Mouse (Mus musculus) E14TG2a.4 (cell line): Measurements from ENCODE around the gene Slc25a23.

Source experiments
- H3K27me3 ChIP-seq: 2 replicates; pipeline ENCODE4 v1.6.1; 2014; ENCODE audit warnings: low read length, control low read depth; ENCODE audit not compliant: insufficient read depth
- H3K36me3 ChIP-seq: 2 replicates; pipeline ENCODE4 v1.6.1; 2014; ENCODE audit warnings: low read length, control low read depth; ENCODE audit not compliant: insufficient read depth
- H3K4me1 ChIP-seq: replicated peaks from 2 replicates; pipeline ENCODE4 v1.6.1; 2014; ENCODE audit warnings: low read depth, low read length, control low read depth
- H3K4me3 ChIP-seq: replicated peaks from 2 replicates; pipeline ENCODE4 v1.5.1; 2014; ENCODE audit warnings: mild to moderate bottlenecking, low read length
- H3K9me3 ChIP-seq: 2 replicates; pipeline ENCODE4 v1.6.1; 2014; ENCODE audit warnings: low read length, control low read depth
- CTCF ChIP-seq: conservative IDR thresholded peaks from 2 replicates; pipeline ENCODE4 v1.5.1; 2014; ENCODE audit warnings: low read length
- NANOG ChIP-seq: IDR thresholded peaks from 2 replicates; pipeline ENCODE4 v1.6.1; 2014; ENCODE audit warnings: borderline replicate concordance, low read length, mixed read lengths
- POU5F1 ChIP-seq: IDR thresholded peaks from 2 replicates; pipeline ENCODE4 v1.6.1; 2014; ENCODE audit warnings: low read length, borderline replicate concordance

Slc25a23 gene

DNA sequence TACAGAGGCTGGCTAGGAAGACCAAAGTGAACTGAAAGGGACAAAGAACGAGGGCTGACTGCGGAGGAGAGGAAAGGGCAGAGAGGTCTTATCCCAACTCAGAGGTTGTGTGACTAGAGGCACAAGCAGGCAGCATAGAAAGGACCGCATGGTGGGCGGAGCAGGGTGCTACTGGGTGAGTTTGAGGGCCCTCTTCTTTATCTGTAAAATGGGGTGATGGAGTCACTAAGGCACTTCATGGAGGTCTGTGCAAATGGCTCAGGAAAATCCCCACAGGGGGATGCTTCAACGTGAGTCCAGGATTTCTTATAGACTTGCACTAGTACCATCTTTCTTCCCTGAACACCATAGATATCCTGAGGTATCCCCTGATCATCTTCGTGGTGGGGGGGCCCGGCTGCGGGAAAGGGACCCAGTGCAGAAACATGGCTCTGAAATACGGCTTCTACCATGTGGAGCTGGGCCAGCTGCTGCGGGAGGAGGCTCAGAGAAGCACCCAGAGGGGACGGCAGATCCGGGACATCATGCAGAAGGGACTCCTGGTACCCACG, 47.3 kb downstream of the Slc25a23 start:
- peak overlapping the region; percentile 95 for H3K4me3 ChIP-seq
- TF ChIP-seq NANOG (no peak), CTCF (no peak), POU5F1 (no peak)
- H3K9me3 ChIP-seq, result no peaks in the 10 kb centered on the region
- peaks cover 25% of the 10 kb centered on the region for H3K36me3 ChIP-seq
- peaks cover 42% of the 10 kb centered on the region for H3K4me1 ChIP-seq
- no peaks in the 10 kb centered on the region for H3K27me3 ChIP-seq

DNA sequence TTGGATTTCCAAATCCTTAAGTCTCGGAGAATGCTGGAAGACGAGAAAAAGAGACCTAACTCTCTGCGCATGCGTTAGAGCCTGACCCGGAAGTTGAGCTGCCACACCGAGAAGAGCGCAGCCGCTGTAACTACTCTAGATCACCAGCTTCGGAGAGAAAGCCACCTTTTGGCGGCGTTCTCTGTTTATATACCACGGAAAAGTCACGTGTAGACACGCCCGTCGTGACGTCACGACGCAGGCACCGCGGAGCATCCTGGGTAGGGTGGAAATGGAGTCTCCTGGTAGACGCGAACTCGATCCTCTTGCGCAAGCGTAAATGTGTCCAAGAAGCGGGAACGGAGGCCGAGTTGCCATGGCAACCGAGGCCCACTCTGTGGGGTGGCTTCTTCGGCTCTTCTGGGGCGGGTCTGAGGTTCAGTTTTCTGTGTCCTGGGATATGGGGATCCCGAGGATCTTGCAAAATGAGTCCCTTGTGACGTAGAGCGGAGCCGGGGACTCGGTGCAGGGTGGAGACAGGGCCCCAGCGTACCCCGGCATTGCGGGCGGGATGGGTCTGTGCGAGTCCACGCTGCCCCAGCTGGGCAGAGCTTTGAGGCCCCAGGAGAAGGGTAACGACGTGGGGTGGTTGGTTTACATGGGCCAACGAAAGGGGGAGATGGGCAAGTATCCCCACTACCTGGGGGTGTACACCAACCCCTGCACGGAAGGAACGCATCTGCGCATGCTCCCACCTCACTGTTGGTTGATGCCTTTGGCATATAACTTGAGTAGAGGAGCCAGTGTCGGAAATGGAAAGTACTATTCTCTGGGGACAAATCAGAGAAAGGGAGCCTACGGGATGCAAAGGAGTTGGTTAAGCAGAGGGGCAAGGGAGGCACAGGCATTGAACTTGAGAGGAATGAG, 48.2 kb downstream of the Slc25a23 start, which contains the start of the genes Gtf2f1 and Gm17949:
Gtf2f1 (minus strand) TSS at position 53 of the 906 bp plus-strand sequence.
Gm17949 (plus strand) TSS at position 234 of the 906 bp plus-strand sequence.
- no peaks in the 10 kb centered on the region for H3K27me3 ChIP-seq
- peak within 1 kb of the TSS; percentile 95 for H3K4me3 ChIP-seq
- H3K9me3 ChIP-seq, result no peaks in the 10 kb centered on the region
- no peak for TF ChIP-seq CTCF
- no peak for TF ChIP-seq POU5F1
- peaks cover 50% of the 10 kb centered on the region for H3K4me1 ChIP-seq
- H3K36me3 ChIP-seq, result peaks cover 33% of the 10 kb centered on the region

DNA sequence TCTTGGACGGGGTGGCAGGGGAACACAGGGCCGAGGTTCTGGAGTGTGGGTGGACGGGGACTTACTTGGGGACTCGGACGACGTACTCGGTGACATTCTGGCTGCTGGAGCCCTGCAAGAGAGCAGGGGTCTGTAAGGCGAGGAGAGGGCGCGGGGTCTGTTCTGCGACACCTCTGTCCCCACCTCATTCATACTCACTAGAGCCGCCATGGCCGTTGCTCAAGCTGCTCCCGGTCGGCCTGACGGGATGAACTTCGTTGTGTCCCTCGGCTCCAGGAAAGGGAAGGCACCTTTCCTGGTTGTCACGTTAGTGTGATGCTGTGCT, 48.8 kb downstream of the Slc25a23 start:
- H3K36me3 ChIP-seq, result peaks cover 39% of the 10 kb centered on the region
- H3K4me3 ChIP-seq, result peak overlapping the region; percentile 95
- no peak for TF ChIP-seq POU5F1
- TF ChIP-seq CTCF, result no peak
- TF ChIP-seq NANOG, result no peak
- peaks cover 51% of the 10 kb centered on the region for H3K4me1 ChIP-seq
- no peaks in the 10 kb centered on the region for H3K27me3 ChIP-seq
- no peaks in the 10 kb centered on the region for H3K9me3 ChIP-seq

DNA sequence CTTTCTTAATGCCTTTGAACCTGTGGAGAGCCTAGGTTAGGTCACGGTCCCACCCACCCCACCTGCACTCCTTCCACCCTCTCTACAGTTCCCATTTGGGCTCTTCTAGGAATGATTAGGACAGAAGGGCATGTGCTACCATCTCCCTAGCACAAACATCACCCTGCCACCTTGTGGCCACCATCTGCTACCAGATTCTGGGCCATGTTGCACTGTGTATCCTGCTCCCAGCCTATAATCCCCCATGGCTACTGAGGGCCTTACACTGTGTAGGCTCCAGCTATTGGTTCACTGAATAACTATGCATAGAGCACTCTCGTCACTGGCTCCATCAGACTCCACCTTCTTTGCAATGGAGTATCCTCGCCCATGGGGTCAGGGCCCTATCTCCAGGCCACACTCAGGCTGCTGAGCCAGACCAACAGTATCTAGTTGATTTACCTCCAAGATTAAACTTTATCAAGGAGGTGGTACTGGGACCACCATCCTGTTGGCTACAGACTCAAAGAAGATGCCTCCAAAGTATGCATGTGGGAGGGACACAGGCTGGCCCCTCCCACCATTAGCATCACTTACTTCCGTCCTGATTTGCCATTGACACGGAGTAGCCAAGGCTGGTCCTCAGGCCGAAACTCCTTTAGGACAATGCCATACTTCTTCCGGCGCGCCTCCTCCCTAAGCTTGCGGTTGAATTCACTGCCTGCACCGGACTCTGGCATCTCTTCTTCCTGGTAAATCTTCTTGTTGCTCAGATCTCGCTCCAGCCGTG, 52.3 kb downstream of the Slc25a23 start:
- peaks cover 71% of the 10 kb centered on the region for H3K4me1 ChIP-seq
- TF ChIP-seq CTCF, result peak; percentile 30
- TF ChIP-seq POU5F1, result no peak
- peaks cover 74% of the 10 kb centered on the region for H3K36me3 ChIP-seq
- H3K27me3 ChIP-seq, result no peaks in the 10 kb centered on the region
- H3K9me3 ChIP-seq, result no peaks in the 10 kb centered on the region
- peak overlapping the region; percentile 39 for H3K4me3 ChIP-seq

DNA sequence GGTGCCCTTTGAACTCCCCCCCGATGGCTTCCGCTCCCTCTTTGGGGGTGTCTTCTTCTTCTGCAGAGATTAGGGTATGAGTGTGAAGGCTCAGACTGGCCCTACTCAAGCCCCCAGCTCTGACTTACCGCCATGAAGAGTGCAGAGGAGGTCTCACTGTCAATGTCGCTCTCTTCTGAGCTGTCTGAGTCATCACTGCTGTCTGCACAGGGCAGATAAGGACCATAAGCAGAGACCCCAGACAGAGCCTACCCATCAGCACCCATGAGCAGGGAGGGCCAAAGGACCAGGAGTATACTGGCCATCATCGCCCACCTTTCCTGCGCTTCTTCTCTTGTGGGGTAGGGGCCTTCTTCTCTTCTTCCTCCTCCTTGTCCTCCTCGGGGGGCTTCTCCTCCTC, 55.7 kb downstream of the Slc25a23 start:
- TF ChIP-seq NANOG, result no peak
- TF ChIP-seq POU5F1, result no peak
- TF ChIP-seq CTCF, result no peak
- H3K27me3 ChIP-seq, result no peaks in the 10 kb centered on the region
- peaks cover 95% of the 10 kb centered on the region for H3K36me3 ChIP-seq
- no peak overlapping the region for H3K4me3 ChIP-seq
- peaks cover 63% of the 10 kb centered on the region for H3K4me1 ChIP-seq
- no peaks in the 10 kb centered on the region for H3K9me3 ChIP-seq

DNA sequence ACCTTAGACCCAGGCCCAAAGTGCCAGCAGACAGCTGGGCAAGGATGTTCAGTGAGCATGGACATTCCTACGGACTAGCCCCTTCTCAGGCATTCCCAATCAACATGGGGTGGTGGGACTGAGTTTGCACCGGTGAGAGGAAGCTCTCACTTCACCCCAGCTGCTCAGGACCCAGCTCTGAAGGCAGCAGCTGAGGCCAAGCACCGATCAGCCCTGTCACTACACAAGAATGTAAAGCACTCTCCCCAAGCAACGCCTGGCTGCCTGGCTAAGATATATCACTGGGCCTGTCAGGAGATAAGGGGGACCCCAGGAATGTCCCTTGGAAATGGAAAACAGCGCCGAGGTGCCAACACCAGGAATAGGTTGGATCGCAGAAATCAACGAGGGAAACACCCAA, 58.4 kb downstream of the Slc25a23 start:
- Histone ChIP-seq H3K9me3 (no peaks in the 10 kb centered on the region), H3K4me3 (no peak overlapping the region), H3K36me3 (peaks cover 84% of the 10 kb centered on the region), H3K27me3 (no peaks in the 10 kb centered on the region), H3K4me1 (peaks cover 57% of the 10 kb centered on the region)
- TF ChIP-seq NANOG, result no peak
- TF ChIP-seq POU5F1, result no peak
- no peak for TF ChIP-seq CTCF

DNA sequence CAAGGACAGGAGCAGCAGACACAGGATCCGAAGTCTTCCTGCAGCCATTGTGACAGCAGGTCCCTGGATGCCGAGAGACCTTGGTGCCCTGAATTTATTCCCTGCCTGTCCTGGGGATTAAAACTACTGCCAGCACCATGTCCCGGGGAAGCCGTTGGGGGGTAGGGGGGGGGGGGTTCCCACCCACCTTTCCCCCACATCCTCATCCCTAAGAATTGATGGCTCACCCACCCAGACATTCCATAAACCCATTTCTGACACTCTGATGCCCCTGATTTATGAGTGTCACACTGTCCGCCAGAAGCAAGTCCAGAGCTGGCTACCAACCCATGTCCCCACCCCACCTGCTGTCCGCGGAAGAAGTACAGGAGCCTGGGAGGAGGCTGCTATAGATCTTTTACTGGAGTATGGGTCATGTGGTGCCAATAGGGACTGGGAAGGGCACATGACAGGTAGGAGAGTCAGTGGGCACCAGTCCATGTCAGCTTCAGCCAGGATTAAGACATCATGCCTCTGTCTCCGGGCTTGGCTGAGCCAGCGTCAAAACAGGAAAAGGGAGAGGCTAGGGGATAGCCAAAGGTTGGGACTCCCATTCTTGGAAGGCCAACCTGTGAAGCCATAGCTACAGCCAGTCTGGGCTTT, 59.6 kb downstream of the Slc25a23 start, which contains the start of gene Pspn:
Pspn (minus strand) TSS at position 51 of the 642 bp plus-strand sequence.
- no peaks in the 10 kb centered on the region for H3K9me3 ChIP-seq
- TF ChIP-seq NANOG (no peak), CTCF (no peak), POU5F1 (no peak)
- peaks cover 56% of the 10 kb centered on the region for H3K4me1 ChIP-seq

DNA sequence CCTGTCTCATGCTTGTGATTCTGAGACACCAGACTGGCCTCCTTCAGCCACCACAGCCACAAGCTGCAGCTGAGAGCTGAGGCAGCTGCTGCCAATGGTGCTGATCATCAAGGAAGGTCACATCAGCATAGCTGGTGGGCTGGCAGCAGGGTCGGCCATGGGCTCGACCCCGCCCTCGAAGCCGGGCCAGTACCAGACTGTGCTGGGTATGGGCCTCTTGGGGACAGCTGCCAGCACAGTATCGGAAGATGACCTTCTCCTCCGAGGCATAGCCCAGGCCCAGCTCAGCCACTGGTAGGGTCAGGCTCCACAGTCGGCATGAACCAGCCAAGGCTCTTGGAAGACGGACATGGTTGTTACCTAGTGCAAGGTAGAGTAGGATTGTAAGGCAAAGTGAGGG, 60.2 kb downstream of the Slc25a23 start:
- no peak for TF ChIP-seq CTCF
- no peak for TF ChIP-seq NANOG
- TF ChIP-seq POU5F1, result no peak
- Histone ChIP-seq H3K4me3 (no peak overlapping the region), H3K9me3 (no peaks in the 10 kb centered on the region), H3K36me3 (peaks cover 84% of the 10 kb centered on the region), H3K27me3 (no peaks in the 10 kb centered on the region), H3K4me1 (peaks cover 53% of the 10 kb centered on the region)

More for the DNA sequence above, 59.6 kb downstream of the Slc25a23 start, which contains the start of gene Pspn:
- peaks cover 84% of the 10 kb centered on the region for H3K36me3 ChIP-seq
- no peak within 1 kb of the TSS for H3K4me3 ChIP-seq
- no peaks in the 10 kb centered on the region for H3K27me3 ChIP-seq
